Mouse (Mus musculus): ENCODE measurements around the gene Rhbdf1. TPM values are rescaled to one million over a fixed set of nuclear protein-coding genes. Genes with fewer than 3 reads are reported as not detected.
A peak's percentile ranks its signal among the peaks of the same experiment; 100 is the strongest.

Gene Rhbdf1
- polyA plus RNA-seq, 1 experiment: 33.3 TPM

- Histone ChIP-seq H3K9me3 (replicated peaks; ENCODE audit: control insufficient read depth, insufficient read depth, low read length, poor library complexity, severe bottlenecking) (no peaks in the 10 kb centered on the region), H3K9ac (ENCODE audit: low read depth, poor library complexity, severe bottlenecking) (no peak overlapping the region), H3K27ac (ENCODE audit: insufficient read depth, low read length) (no peak overlapping the region), H3K36me3 (ENCODE audit: control insufficient read depth, insufficient read depth, low read length, poor library complexity, severe bottlenecking) (no peaks in the 10 kb centered on the region), H3K4me1 (ENCODE audit: control insufficient read depth, insufficient read depth, low read length) (peaks cover 24% of the 10 kb centered on the region), H3K4me3 (ENCODE audit: low read depth, low read length) (peak overlapping the region; percentile 92), H3K27me3 (ENCODE audit: control insufficient read depth, insufficient read depth, low read length, poor library complexity, severe bottlenecking) (no peaks in the 10 kb centered on the region)
- TF ChIP-seq POLR2A (IDR thresholded peaks at IDR 0.05; ENCODE audit: insufficient read depth, low read length) (no peak), EP300 (IDR thresholded peaks at IDR 0.05; ENCODE audit: insufficient read depth, low read depth, low read length) (no peak), CTCF (IDR thresholded peaks at IDR 0.05; ENCODE audit: low read depth, low read length) (no peak)
Measured at GRCm38 (mm10) chr11:32220607-32221224, 1.4 kb downstream of the Rhbdf1 start.

DNA sequence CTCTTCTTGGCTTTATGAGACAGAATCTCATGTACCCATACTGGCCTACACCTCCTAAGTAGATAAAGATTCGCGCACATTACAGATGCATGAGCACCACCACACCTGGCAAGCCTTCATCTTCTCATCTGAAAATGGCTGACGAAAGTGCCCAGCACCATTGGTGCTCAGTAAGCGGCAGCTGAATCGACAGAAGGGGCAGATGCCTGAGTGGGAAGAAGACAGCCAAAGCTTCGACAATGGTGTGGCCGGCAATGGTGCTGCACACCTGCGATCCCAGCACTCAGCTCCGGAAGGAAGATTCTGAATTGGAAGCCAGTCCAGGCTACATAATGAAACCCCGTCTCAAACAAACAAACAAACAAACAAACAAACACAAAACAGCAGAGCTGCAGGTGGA, 2.8 kb downstream of the Rhbdf1 start:
- no peaks in the 10 kb centered on the region for H3K9me3 ChIP-seq (replicated peaks; ENCODE audit: control insufficient read depth, insufficient read depth, low read length, poor library complexity, severe bottlenecking)
- H3K27me3 ChIP-seq (ENCODE audit: control insufficient read depth, insufficient read depth, low read length, poor library complexity, severe bottlenecking): no peaks in the 10 kb centered on the region
- TF ChIP-seq POLR2A (IDR thresholded peaks at IDR 0.05; ENCODE audit: insufficient read depth, low read length): no peak
- no peak for TF ChIP-seq CTCF (IDR thresholded peaks at IDR 0.05; ENCODE audit: low read depth, low read length)
- TF ChIP-seq EP300 (IDR thresholded peaks at IDR 0.05; ENCODE audit: insufficient read depth, low read depth, low read length): no peak
- no peak overlapping the region for H3K9ac ChIP-seq (ENCODE audit: low read depth, poor library complexity, severe bottlenecking)
- H3K27ac ChIP-seq (ENCODE audit: insufficient read depth, low read length): no peak overlapping the region
- H3K4me3 ChIP-seq (ENCODE audit: low read depth, low read length): no peak overlapping the region
- no peaks in the 10 kb centered on the region for H3K36me3 ChIP-seq (ENCODE audit: control insufficient read depth, insufficient read depth, low read length, poor library complexity, severe bottlenecking)
- H3K4me1 ChIP-seq (ENCODE audit: control insufficient read depth, insufficient read depth, low read length): peaks cover 17% of the 10 kb centered on the region

DNA sequence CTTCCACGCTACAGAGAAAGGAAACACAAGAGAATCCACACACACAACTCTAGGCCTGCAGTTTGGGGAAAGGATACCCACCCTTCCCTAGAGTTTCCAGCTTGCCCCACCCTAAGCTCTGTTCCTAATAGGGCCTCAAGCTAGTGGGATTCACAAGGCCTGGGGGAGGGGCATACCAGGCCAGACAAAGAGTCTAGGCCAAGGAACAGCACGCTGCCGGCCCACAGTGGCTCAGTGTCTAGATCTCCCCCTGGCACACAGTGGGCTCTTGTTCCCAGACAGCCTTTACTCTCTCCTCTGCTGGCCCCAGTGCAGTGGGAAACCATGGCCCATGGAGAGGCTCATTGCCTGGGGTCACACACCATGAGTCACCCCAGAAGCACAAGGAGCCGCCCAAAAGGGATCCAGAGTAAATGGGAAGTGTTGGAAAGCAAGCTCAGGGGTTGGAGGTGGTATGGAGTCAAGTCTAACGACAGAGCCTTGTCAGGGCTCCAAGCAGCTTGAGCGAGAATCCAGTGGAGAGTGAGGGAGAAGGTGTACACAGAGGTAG, 3.5 kb downstream of the Rhbdf1 start:
- Histone ChIP-seq H3K27ac (ENCODE audit: insufficient read depth, low read length) (0 out of 2 replicates have a peak overlapping the region, but pooled peaks have one; percentile 8), H3K27me3 (ENCODE audit: control insufficient read depth, insufficient read depth, low read length, poor library complexity, severe bottlenecking) (no peaks in the 10 kb centered on the region), H3K9me3 (replicated peaks; ENCODE audit: control insufficient read depth, insufficient read depth, low read length, poor library complexity, severe bottlenecking) (no peaks in the 10 kb centered on the region), H3K4me1 (ENCODE audit: control insufficient read depth, insufficient read depth, low read length) (peaks cover 17% of the 10 kb centered on the region), H3K36me3 (ENCODE audit: control insufficient read depth, insufficient read depth, low read length, poor library complexity, severe bottlenecking) (no peaks in the 10 kb centered on the region), H3K9ac (ENCODE audit: low read depth, poor library complexity, severe bottlenecking) (no peak overlapping the region), H3K4me3 (ENCODE audit: low read depth, low read length) (0 out of 2 replicates have a peak overlapping the region, but pooled peaks have one; percentile 2)
- TF ChIP-seq EP300 (IDR thresholded peaks at IDR 0.05; ENCODE audit: insufficient read depth, low read depth, low read length) (no peak), CTCF (IDR thresholded peaks at IDR 0.05; ENCODE audit: low read depth, low read length) (no peak), POLR2A (IDR thresholded peaks at IDR 0.05; ENCODE audit: insufficient read depth, low read length) (no peak)

- Histone ChIP-seq H3K36me3 (ENCODE audit: control insufficient read depth, insufficient read depth, low read length, poor library complexity, severe bottlenecking) (no peaks in the 10 kb centered on the region; the same call in 1 of the 2 replicates), H3K27me3 (ENCODE audit: control insufficient read depth, insufficient read depth, low read length, poor library complexity, severe bottlenecking) (no peaks in the 10 kb centered on the region), H3K4me1 (ENCODE audit: control insufficient read depth, insufficient read depth, low read length) (peaks cover 14% of the 10 kb centered on the region), H3K9ac (ENCODE audit: low read depth, poor library complexity, severe bottlenecking) (no peak overlapping the region), H3K9me3 (replicated peaks; ENCODE audit: control insufficient read depth, insufficient read depth, low read length, poor library complexity, severe bottlenecking) (no peaks in the 10 kb centered on the region), H3K4me3 (ENCODE audit: low read depth, low read length) (no peak overlapping the region), H3K27ac (ENCODE audit: insufficient read depth, low read length) (no peak overlapping the region)
- TF ChIP-seq CTCF (IDR thresholded peaks at IDR 0.05; ENCODE audit: low read depth, low read length): peak; percentile 77
- no peak for TF ChIP-seq POLR2A (IDR thresholded peaks at IDR 0.05; ENCODE audit: insufficient read depth, low read length)
Measured at GRCm38 (mm10) chr11:32216851-32217250, 5.2 kb downstream of the Rhbdf1 start.

GRCm38 (mm10) chr11:32215372-32216162, 6.5 kb downstream of the Rhbdf1 start:
- Histone ChIP-seq H3K4me3 (ENCODE audit: low read depth, low read length) (no peak overlapping the region), H3K9ac (ENCODE audit: low read depth, poor library complexity, severe bottlenecking) (no peak overlapping the region), H3K27ac (ENCODE audit: insufficient read depth, low read length) (no peak overlapping the region), H3K4me1 (ENCODE audit: control insufficient read depth, insufficient read depth, low read length) (peaks cover 14% of the 10 kb centered on the region), H3K9me3 (replicated peaks; ENCODE audit: control insufficient read depth, insufficient read depth, low read length, poor library complexity, severe bottlenecking) (no peaks in the 10 kb centered on the region), H3K27me3 (ENCODE audit: control insufficient read depth, insufficient read depth, low read length, poor library complexity, severe bottlenecking) (no peaks in the 10 kb centered on the region), H3K36me3 (ENCODE audit: control insufficient read depth, insufficient read depth, low read length, poor library complexity, severe bottlenecking) (no peaks in the 10 kb centered on the region; the same call in 1 of the 2 replicates)
- TF ChIP-seq EP300 (IDR thresholded peaks at IDR 0.05; ENCODE audit: insufficient read depth, low read depth, low read length): no peak

GRCm38 (mm10) chr11:32210623-32211022, 11.5 kb downstream of the Rhbdf1 start:
- H3K9me3 ChIP-seq (replicated peaks; ENCODE audit: control insufficient read depth, insufficient read depth, low read length, poor library complexity, severe bottlenecking): no peaks in the 10 kb centered on the region
- TF ChIP-seq EP300 (IDR thresholded peaks at IDR 0.05; ENCODE audit: insufficient read depth, low read depth, low read length) (no peak), CTCF (IDR thresholded peaks at IDR 0.05; ENCODE audit: low read depth, low read length) (no peak), POLR2A (IDR thresholded peaks at IDR 0.05; ENCODE audit: insufficient read depth, low read length) (no peak)
- no peaks in the 10 kb centered on the region for H3K27me3 ChIP-seq (ENCODE audit: control insufficient read depth, insufficient read depth, low read length, poor library complexity, severe bottlenecking)
- no peaks in the 10 kb centered on the region for H3K4me1 ChIP-seq (ENCODE audit: control insufficient read depth, insufficient read depth, low read length)
- H3K36me3 ChIP-seq (ENCODE audit: control insufficient read depth, insufficient read depth, low read length, poor library complexity, severe bottlenecking): peaks cover 6% of the 10 kb centered on the region
- H3K27ac ChIP-seq (ENCODE audit: insufficient read depth, low read length): no peak overlapping the region
- H3K4me3 ChIP-seq (ENCODE audit: low read depth, low read length): no peak overlapping the region
- no peak overlapping the region for H3K9ac ChIP-seq (ENCODE audit: low read depth, poor library complexity, severe bottlenecking)
